In genomic region chr3:67514801-67515273, GRCm38 (mm10) we compare ENCODE assay signal across 8 mouse cellular contexts. TPM values are rescaled to one million over a fixed set of nuclear protein-coding genes. Genes with fewer than 3 reads are reported as not detected.
DNase-seq lines count a peak whose midpoint lies in the region; ATAC-seq and TF ChIP-seq lines count a peak whose summit lies in the region.

No protein-coding gene starts in this region.

- TF ChIP-seq EP300 in lung, postnatal 0 days (IDR thresholded peaks at IDR 0.05), result no peak

- H3K4me3 ChIP-seq in erythroblast, embryonic 14.5 days (replicated peaks), result peak overlapping the region; percentile 41
- H3K4me3 ChIP-seq in hindbrain, postnatal 0 days (ENCODE audit: low read length), result peak overlapping the region; percentile 58
- peak overlapping the region; percentile 50 for H3K4me3 ChIP-seq in lung, postnatal 0 days (ENCODE audit: low read depth, low read length)

- peaks cover 35% of the 10 kb centered on the region for H3K27me3 ChIP-seq in erythroblast, embryonic 14.5 days (ENCODE audit: control insufficient read depth)
- H3K27me3 ChIP-seq in hindbrain, postnatal 0 days (ENCODE audit: insufficient read depth, low read length), result no peaks in the 10 kb centered on the region
- 0 out of 2 replicates have a peak, but pooled peaks cover 3% of the 10 kb centered on the region for H3K27me3 ChIP-seq in lung, postnatal 0 days (replicated peaks; ENCODE audit: insufficient read depth, low read length)

- H3K36me3 ChIP-seq in erythroblast, embryonic 14.5 days (ENCODE audit: control insufficient read depth), result no peaks in the 10 kb centered on the region
- no peaks in the 10 kb centered on the region for H3K36me3 ChIP-seq in hindbrain, postnatal 0 days (ENCODE audit: insufficient read depth, low read length)
- no peaks in the 10 kb centered on the region for H3K36me3 ChIP-seq in lung, postnatal 0 days (ENCODE audit: insufficient read depth, low read length)

- WGBS in hindbrain, postnatal 0 days, result 5% methylated on average over 40 of the region's 40 CpGs
- 3% methylated on average over 40 of the region's 40 CpGs for WGBS in lung, postnatal 0 days

- peak; percentile 13 for DNase-seq in urinary bladder, postnatal 25 days (ENCODE audit: low spot score)
- DNase-seq in urinary bladder, postnatal 4 days (ENCODE audit: low spot score in 2 of 2), result no peak
- peak; percentile 48 for DNase-seq in hindbrain, postnatal 0 days (ENCODE audit: low spot score)
- DNase-seq in lung, postnatal 0 days (ENCODE audit: low spot score), result no peak
- peak; percentile 37 for DNase-seq in right cerebral cortex, postnatal 4 days
- DNase-seq in layer of hippocampus, adult 11-12 months (ENCODE audit: low spot score), result no peak

- H3K27ac ChIP-seq in hindbrain, postnatal 0 days, result no peak overlapping the region
- H3K27ac ChIP-seq in lung, postnatal 0 days (ENCODE audit: low read length), result no peak overlapping the region

- no peaks in the 10 kb centered on the region for H3K9me3 ChIP-seq in erythroblast, embryonic 14.5 days (ENCODE audit: control insufficient read depth, low read length)
- H3K9me3 ChIP-seq in hindbrain, postnatal 0 days (ENCODE audit: low read length), result no peaks in the 10 kb centered on the region
- no peaks in the 10 kb centered on the region for H3K9me3 ChIP-seq in lung, postnatal 0 days (ENCODE audit: low read length)

- no peak for TF ChIP-seq CTCF in hindbrain, postnatal 0 days (IDR thresholded peaks at IDR 0.05; ENCODE audit: low read depth)
- no peak for TF ChIP-seq CTCF in lung, postnatal 0 days (IDR thresholded peaks at IDR 0.05)

- H3K4me2 ChIP-seq in hindbrain, postnatal 0 days (ENCODE audit: low read depth, low read length), result peak overlapping the region; percentile 99
- H3K4me2 ChIP-seq in lung, postnatal 0 days (replicated peaks; ENCODE audit: low read depth, low read length), result peak overlapping the region; percentile 99

- ATAC-seq in erythroblast, adult 5-6 weeks (replicated peaks; ENCODE audit: low FRiP score, poor library complexity, severe bottlenecking), result no peak
- peak; percentile 64 for ATAC-seq in hindbrain, postnatal 0 days
- peak; percentile 50 for ATAC-seq in lung, postnatal 0 days

- H3K9ac ChIP-seq in hindbrain, postnatal 0 days (replicated peaks; ENCODE audit: low read length), result peak overlapping the region; percentile 50
- H3K9ac ChIP-seq in lung, postnatal 0 days (replicated peaks; ENCODE audit: low read depth), result no peak overlapping the region; the same call in 1 of the 2 replicates

- no peaks in the 10 kb centered on the region for H3K4me1 ChIP-seq in erythroblast, embryonic 14.5 days (ENCODE audit: control insufficient read depth)
- H3K4me1 ChIP-seq in hindbrain, postnatal 0 days (ENCODE audit: insufficient read depth, low read length), result no peaks in the 10 kb centered on the region
- H3K4me1 ChIP-seq in lung, postnatal 0 days (ENCODE audit: insufficient read depth, low read depth, low read length), result no peaks in the 10 kb centered on the region

RNA-seq across cellular contexts. Expression of gene Rarres1, which starts 0.5 kb away (rescaled TPM):
- polyA plus RNA-seq in erythroblast, embryonic 14.5 days (2012), result 0.03 TPM in 2 replicates
- total RNA-seq in erythroblast, adult 5-6 weeks (2015; ENCODE audit: low replicate concordance), result not detected in 2 replicates
- not detected in 2 replicates for total RNA-seq in erythroblast, adult 5-6 weeks (2017; ENCODE audit: low replicate concordance)
- 0.40 and 0.58 TPM in 2 replicates for total RNA-seq in hindbrain, postnatal 0 days (2014; rRNA removed)
- polyA plus RNA-seq in hindbrain, postnatal 0 days (2015; fragmentation: Nextera tagmentation; extraction: Ambion mirVana), result 2.7 and 3.4 TPM in 2 replicates
- 2.6 and 2.9 TPM in 2 replicates for polyA plus RNA-seq in lung, postnatal 0 days (2015; fragmentation: Nextera tagmentation; extraction: Ambion mirVana)

RNA-seq across cellular contexts. Expression of gene Lxn, which starts 51.1 kb away (rescaled TPM):
- polyA plus RNA-seq in erythroblast, embryonic 14.5 days (2012), result 0.20 and 0.21 TPM in 2 replicates
- 9.0 and 15.4 TPM in 2 replicates for total RNA-seq in erythroblast, adult 5-6 weeks (2015; ENCODE audit: low replicate concordance)
- total RNA-seq in erythroblast, adult 5-6 weeks (2017; ENCODE audit: low replicate concordance), result 1.4 and 6.6 TPM in 2 replicates
- total RNA-seq in hindbrain, postnatal 0 days (2014; rRNA removed), result 71.7 and 78.3 TPM in 2 replicates
- polyA plus RNA-seq in hindbrain, postnatal 0 days (2015; fragmentation: Nextera tagmentation; extraction: Ambion mirVana), result 201 and 213 TPM in 2 replicates
- 156 and 160 TPM in 2 replicates for polyA plus RNA-seq in lung, postnatal 0 days (2015; fragmentation: Nextera tagmentation; extraction: Ambion mirVana)

Comparison
In these comparisons a context has a peak if more than half of its experiments do, and no peak if none do; other contexts are left out.
1. DNase-seq: peak in urinary bladder, postnatal 25 days (single experiment), hindbrain, postnatal 0 days (single experiment) and right cerebral cortex, postnatal 4 days (single experiment); none in urinary bladder, postnatal 4 days (0 of 2), lung, postnatal 0 days (single experiment) and layer of hippocampus, adult 11-12 months (single experiment).
2. RNA of gene Lxn, which starts 51.1 kb away (polyA plus RNA-seq): 201 to 213 TPM in hindbrain, postnatal 0 days and 156 to 160 TPM in lung, postnatal 0 days; 0.20 to 0.21 TPM in erythroblast, embryonic 14.5 days; every median in the first group is over 100 times any median in the second.
3. Peak in every context shown above with its lines, with median percentiles within 50 percentile points of each other: H3K4me3 ChIP-seq.